Mouse (Mus musculus) thymus, postnatal 0 days (tissue): ENCODE data around the gene Olfr1425. TPM values are rescaled to one million over a fixed set of nuclear protein-coding genes. Genes with fewer than 3 reads are reported as not detected.
"Not testable (repeated sequence)": the region's sequence is repeated elsewhere in the genome, so short reads cannot be mapped to it uniquely, and the experiment has no call there.

Experiments used
- DNase-seq: peaks from one replicate; pipeline ENCODE4 v3.0.0-alpha.2; 2015; ENCODE audit warnings: low spot score
- polyA plus RNA-seq: library from polyadenylated mRNA; unstranded; fragments of >200 nt; fragmentation: Nextera tagmentation; extraction: Ambion mirVana; gene quantifications from 2 replicates; pipeline ENCODE4 v1.2.1, GENCODE M21; 2015

Olfr1425 gene
- not detected in 2 replicates for polyA plus RNA-seq

DNA sequence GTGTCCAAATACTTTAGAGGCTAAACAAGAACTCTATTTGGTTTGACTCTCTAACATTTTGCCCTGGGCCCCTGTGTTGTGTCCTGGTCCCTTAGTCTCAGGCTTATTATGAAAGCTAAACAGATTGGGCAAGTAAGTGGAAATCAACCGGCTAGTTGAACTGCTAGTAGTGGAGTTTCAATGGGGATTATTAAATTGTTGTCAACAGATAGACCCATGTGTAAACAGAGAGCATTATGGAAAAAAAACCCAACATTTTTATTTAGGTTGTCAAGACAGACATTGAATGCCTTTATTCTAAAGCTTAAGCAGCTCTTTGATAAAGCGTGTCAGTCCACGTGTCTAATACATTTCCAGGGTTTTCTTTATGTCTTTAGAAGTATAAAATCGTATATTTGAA lies at the start of gene Olfr1425:
Gene Olfr1425, minus strand, starts transcription at position 101 of the 400 bp plus-strand sequence.
- not testable (repeated sequence) for DNase-seq

DNA sequence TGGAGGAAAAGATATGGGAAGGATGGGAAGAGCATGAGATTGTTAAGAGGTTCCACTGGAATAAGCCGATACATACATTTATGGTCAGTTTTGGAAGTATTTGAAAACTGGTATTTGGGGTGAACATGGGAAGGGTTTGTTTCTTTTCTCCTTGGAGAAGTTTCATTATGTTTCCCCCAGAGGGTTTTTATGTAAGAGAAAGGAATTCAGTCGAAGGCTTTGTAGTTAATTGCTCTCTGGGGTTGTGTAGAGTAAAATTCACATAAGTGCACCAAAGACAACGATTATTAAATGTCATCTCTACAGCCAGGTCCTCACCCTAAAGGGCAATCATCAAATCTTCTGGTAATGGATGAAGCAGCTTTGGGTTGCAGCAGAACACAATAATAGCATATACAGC lies 45.6 kb upstream of the Olfr1425 start, which contains the start of gene Olfr76:
Gene Olfr76, minus strand, starts transcription at position 101 of the 400 bp plus-strand sequence.
- no peak for DNase-seq

DNA sequence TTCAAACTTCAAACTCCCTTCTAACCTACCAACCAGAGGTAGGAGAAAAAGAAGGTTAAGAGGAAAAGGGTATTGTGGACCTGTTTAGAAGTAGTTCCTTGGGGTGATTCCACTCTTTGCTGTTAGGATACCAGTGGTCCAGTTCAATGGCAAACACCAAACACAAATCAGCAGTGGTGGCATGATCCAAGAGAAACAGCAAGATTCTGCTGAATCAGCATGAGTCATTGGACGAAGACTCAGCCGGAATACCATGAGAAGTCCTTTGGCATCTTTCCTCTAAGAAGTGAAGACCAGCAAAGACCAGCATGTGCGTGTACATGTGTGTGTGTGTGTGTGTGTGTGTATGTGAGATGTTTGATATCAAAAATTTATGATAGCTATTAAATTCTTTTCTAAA lies 38.9 kb upstream of the Olfr1425 start:
- no peak for DNase-seq

DNA sequence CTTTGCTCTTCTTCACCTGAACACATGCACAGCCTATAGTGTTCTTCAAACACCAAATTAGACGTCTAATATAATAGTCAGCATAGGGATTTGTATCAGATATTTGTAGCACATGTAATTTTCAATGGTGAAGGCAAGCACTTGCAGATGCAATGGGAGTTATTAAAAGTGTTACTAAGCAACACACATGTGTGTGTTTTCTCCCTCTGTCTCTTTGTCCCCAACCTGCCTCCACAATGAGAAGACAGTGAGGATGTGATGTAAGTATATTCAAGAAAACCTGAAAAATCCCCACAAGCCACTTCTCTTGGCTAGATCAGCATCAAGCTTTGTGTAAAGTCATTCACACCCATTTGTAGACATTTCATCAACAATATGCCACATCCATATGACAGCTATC lies 38.3 kb upstream of the Olfr1425 start, which contains the start of gene Olfr1428:
Gene Olfr1428, minus strand, starts transcription at position 101 of the 400 bp plus-strand sequence.
- DNase-seq, result no peak

DNA sequence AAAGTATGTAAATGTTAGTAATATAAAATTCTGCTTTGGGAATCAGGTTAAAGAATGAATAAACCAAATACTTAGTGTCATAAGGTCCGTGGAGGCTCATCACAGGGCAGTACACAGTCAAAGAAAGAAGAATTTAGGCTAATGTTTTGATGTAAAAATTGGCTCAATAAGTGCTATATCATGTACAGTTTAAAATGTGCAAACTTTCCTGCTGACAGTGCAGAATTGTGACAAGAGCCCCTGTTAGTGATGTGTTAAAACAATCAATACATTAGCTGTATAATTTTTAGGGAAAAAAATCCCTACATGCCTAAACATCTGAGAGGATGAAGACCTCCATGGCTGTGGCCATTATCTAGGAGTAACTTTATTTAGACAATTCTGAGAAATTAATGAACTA lies 36.3 kb upstream of the Olfr1425 start:
- DNase-seq, result no peak

DNA sequence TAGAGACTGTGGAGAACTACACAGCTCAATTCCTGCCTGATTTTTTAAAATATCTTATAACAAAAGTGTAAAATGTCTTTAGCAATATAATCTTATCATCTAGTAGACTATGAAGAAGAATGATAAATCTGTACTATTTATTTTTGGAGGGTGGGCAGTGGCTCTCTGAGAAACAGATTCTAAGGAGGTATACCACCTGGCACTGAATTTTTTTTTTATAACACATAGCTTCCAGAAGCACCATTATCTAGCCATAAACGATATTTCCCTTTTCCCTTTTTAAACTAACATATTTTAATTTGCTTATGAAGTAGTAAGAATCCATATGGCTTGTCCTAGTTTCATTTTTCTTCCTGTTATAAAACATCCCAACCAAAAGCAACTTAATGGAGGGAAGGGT lies 27.0 kb upstream of the Olfr1425 start:
- no peak for DNase-seq

DNA sequence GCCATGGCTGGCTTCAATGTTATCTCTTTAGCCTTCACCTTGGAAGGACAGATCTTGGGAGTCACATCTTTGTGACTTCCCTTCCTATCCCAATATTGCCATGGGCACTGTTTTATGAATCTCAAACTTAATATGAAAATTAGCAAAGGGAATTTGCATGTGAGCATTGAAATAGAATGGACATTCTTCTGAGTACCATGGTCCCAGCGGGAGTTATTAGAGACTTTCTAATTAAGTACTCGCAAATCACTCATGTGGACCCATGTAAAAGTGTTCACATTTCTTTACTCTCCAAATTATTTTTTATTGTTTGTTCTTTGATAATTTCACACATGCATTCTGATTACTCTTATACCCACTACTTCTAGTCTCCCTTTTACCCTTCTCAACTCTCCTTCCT lies 25.7 kb upstream of the Olfr1425 start, which contains the start of gene Olfr1427:
Gene Olfr1427, minus strand, starts transcription at position 101 of the 400 bp plus-strand sequence.
- no peak for DNase-seq

DNA sequence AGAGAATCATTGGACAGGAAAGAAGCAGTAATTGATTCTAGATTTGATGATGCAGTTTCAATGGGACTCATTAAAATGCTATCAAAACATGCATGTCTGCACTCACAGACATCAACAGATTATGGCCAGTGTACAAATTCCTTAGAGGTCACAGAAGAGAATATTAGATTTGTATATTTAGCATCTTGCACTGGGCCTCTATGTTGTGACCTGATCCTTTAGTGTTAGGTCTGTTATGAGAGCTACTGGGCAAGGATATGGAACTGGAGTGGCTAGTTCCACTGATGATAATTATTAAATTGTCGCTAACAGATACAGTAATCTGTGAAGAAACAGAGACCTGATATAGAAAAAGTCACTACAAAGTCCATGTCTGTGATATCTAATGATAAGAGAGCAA lies 14.4 kb upstream of the Olfr1425 start, which contains the start of gene Olfr1426:
Gene Olfr1426, minus strand, starts transcription at position 101 of the 400 bp plus-strand sequence.
- no peak for DNase-seq

DNA sequence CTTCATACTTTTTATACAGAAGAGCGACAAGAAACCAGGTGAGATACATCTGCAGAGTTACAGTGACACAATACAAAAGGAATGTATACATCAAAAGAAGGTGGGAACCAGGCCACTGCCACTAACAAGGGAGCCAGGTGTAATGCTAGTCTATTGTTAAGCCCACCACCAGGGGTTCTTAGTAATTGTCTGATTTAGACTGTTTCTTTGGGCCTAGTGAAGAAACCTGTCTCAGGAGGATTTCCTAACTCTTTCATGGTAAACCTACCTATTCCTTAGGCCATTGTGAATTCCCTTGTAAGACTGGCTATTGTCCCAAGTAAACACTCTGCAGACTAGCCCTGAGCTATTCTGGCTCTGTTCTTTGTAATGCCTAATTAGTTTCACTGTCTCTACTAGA lies 8.0 kb downstream of the Olfr1425 start:
- DNase-seq, result not testable (repeated sequence)

DNA sequence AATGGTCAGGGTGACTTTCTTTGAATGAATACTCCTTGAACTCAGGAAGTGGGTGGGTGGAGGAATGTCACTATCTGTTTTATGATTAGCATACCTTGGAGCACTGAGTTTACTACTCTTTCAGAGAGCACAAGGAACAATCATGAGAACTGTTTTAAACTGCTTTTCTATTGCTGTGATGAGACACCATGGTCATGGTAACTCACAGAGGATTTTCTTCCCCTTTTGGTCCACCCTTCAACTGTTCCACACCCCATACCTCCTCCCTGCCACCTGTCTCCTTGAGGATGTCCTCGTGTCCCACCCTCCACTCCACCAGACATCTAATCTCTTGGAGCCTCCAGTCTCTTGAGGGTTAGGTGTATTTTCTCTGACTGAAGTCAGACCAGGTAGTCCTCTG lies 9.7 kb downstream of the Olfr1425 start:
- DNase-seq, result not testable (repeated sequence)

DNA sequence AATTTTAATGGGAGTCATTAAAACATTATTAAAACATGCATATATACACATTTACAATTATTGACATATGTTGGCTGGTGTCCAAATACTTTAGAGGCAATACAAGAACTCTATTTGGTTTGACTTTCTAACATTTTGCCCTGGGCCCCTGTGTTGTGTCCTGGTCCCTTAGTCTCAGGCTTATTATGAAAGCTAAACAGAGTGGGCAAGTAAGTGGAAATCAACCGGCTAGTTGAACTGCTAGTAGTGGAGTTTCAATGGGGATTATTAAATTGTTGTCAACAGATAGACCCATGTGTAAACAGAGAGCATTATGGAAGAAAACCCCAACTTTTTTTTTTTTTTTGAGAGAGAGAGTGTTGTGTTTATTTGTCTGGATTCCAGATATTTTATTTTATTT lies 14.9 kb downstream of the Olfr1425 start, which contains the start of gene Olfr1424:
Gene Olfr1424, minus strand, starts transcription at position 101 of the 400 bp plus-strand sequence.
- DNase-seq, result not testable (repeated sequence)

DNA sequence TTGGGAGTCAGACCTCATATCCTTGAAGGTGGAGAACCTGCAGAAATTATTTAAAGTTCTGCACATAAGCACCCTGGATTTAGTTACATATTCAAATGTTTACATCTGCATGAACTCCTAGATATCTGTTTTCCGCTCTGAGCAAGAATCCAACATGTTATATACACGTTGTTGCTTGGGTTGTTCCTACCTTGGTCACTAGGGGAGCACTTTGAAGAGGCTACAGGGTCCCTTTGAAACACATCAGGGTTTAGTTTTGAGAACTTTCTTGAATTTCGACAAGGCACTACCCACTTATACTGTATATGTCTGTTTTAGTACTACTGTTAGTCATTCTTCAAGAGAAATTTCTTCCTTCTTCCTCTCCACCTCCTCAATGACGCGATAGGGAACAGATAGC lies 34.4 kb downstream of the Olfr1425 start:
- no peak for DNase-seq

DNA sequence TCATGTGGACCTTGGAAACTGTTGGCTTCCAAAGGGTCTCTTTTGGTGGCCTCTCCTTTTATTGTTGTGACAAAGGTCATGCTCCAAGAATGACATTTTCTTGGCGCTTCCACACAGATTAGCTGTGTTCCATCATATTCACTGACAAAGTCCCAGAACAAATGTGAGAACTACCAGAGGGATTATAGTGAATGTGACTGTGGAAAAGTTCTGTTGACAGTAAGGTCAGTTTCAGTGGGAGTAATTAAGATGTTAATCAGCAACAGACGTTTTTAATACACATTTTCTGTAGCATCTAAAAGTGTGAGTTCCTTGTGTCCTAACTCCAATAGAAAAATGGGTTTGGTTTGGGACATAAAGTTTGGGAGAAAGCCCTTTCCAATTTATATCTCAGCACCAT lies 36.3 kb downstream of the Olfr1425 start, which contains the start of gene Olfr1423:
Gene Olfr1423, minus strand, starts transcription at position 101 of the 400 bp plus-strand sequence.
- no peak for DNase-seq

DNA sequence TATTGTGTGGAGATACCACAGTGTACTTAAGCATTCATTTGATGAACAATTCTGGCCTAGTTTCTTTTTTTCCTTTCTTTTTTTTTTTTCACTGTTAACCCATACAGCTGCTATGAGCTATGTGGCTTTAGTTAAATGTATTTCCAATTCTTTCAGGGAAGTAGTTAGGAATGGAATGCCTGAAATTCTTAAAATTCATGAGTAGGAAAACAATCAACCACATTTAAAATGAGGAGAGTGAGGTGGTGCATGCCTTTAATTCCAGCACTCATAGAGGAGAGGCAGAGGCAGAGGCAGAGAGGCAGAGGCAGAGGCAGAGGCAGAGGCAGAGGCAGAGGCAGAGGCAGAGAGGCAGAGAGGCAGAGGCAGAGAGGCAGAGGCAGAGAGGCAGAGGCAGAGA lies 39.8 kb downstream of the Olfr1425 start:
- no peak for DNase-seq

DNA sequence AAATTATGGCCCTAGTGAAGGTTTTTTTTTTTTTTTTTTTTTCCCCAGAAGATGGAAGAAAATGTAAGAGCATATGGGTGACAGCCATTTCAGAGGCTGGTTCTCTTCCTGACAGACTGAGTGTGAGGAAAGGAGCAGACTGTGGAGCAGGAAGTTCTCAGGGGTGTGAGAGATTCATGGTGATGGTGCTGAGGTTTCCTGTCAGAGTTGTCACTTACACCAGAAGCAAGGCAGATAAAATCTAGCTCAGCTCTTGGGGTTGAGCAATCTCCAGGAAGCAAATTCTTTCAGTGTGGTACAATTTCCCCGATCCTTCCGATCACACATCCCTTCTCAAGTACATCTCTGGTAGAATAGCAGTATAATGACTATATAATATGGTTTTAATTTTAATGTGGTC lies 50.9 kb downstream of the Olfr1425 start:
- peak; percentile 42 for DNase-seq

DNA sequence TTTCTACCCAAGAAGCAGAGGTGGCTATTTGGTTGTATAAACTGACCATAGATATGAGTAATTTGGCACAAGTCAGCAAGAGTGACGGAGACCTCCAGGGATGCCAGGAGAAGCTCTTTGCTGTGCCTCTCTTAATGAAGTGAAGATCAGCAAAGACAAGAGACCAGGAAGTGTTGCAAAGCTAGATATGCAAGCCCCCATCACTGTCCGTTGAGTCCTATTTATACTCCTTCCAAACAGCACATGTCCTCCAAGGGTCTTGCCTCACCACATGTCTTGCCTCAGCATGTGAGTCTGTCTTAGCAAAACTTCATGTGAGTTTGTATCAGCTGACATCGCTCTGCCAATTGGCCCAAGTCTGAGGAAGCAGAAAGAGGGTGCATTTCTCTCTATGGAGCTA lies 52.2 kb downstream of the Olfr1425 start:
- DNase-seq, result no peak

DNA sequence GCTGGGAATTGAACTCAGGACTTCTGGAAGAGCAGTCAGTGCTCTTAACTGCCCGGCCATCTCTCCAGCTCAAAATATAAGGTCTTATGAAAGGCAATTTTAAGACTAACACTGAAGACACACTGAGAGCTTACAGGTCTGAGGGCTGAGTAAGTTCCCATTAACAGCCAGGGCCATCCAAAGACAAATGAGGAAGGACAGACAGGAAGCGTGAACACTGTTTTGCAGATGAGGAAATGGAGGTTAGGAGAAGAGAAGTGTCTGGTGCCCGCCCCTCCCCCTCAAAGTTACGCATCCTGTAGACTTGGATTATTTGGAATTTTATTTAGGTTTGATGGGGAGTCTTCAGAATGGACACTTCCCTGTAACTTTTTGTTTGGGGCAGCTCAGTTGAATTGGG lies 53.4 kb downstream of the Olfr1425 start:
- DNase-seq, result no peak

Other genes starting within 250 kb of the Olfr1425 start
- gene Olfr1417, start 238.5 kb downstream of the Olfr1425 start, polyA plus RNA-seq, result not detected in 2 replicates
- not detected in 2 replicates for gene Olfr1418, start 216.7 kb downstream of the Olfr1425 start, polyA plus RNA-seq
- not detected in 2 replicates for gene Olfr1419, start 202.6 kb downstream of the Olfr1425 start, polyA plus RNA-seq
- not detected in 2 replicates for gene Olfr1420, start 191.2 kb downstream of the Olfr1425 start, polyA plus RNA-seq
- gene Patl1, start 165.3 kb downstream of the Olfr1425 start, polyA plus RNA-seq, result 12.5 and 13.1 TPM in 2 replicates
- gene Osbp, start 111.8 kb downstream of the Olfr1425 start, polyA plus RNA-seq, result 5.4 and 6.5 TPM in 2 replicates
- gene Olfr1423, start 36.4 kb downstream of the Olfr1425 start, polyA plus RNA-seq, result not detected in 2 replicates
- gene Olfr1424, start 15.0 kb downstream of the Olfr1425 start, polyA plus RNA-seq, result not detected in 2 replicates
- gene Olfr1426, start 14.3 kb upstream of the Olfr1425 start, polyA plus RNA-seq, result not detected in 2 replicates
- not detected in 2 replicates for gene Olfr1427, start 25.6 kb upstream of the Olfr1425 start, polyA plus RNA-seq
- gene Olfr1428, start 38.2 kb upstream of the Olfr1425 start, polyA plus RNA-seq, result not detected in 2 replicates
- gene Olfr76, start 45.5 kb upstream of the Olfr1425 start, polyA plus RNA-seq, result not detected in 2 replicates
- not detected in 2 replicates for gene Olfr1555-ps1, start 92.4 kb upstream of the Olfr1425 start, polyA plus RNA-seq
- gene Olfr1431, start 122.9 kb upstream of the Olfr1425 start, polyA plus RNA-seq, result not detected in 2 replicates
- not detected in 2 replicates for gene Olfr1432, start 154.9 kb upstream of the Olfr1425 start, polyA plus RNA-seq
- not detected in 2 replicates for gene Olfr262, start 163.9 kb upstream of the Olfr1425 start, polyA plus RNA-seq
- gene Olfr235, start 183.3 kb upstream of the Olfr1425 start, polyA plus RNA-seq, result not detected in 2 replicates
- gene Olfr1434, start 202.1 kb upstream of the Olfr1425 start, polyA plus RNA-seq, result not detected in 2 replicates
- not detected in 2 replicates for gene Olfr1436, start 221.4 kb upstream of the Olfr1425 start, polyA plus RNA-seq
- gene Olfr1437, start 247.4 kb upstream of the Olfr1425 start, polyA plus RNA-seq, result not detected in 2 replicates